Mouse (Mus musculus): ENCODE results near the gene 4930519P11Rik.

- no peak for TF ChIP-seq POLR2AphosphoS2 (IDR thresholded peaks at IDR 0.05; ENCODE audit: insufficient read length, low read depth)
- no peak for TF ChIP-seq USF1 (IDR thresholded peaks at IDR 0.05; ENCODE audit: low read depth)
- TF ChIP-seq REST (IDR thresholded peaks at IDR 0.05; ENCODE audit: insufficient read depth, insufficient read length): no peak
- no peak for TF ChIP-seq MAX (IDR thresholded peaks at IDR 0.05; ENCODE audit: low read depth)
- no peak for TF ChIP-seq POLR2A (IDR thresholded peaks at IDR 0.05; ENCODE audit: insufficient read length, low read depth)
- no peak for TF ChIP-seq MYOD1 (IDR thresholded peaks at IDR 0.05; ENCODE audit: control insufficient read depth in 1 of 3, insufficient read length in 2 of 3, low read depth in 2 of 3)
- no peak for TF ChIP-seq TCF3 (IDR thresholded peaks at IDR 0.05; ENCODE audit: insufficient read length, low read depth)
These were observed 15.8 kb downstream of the 4930519P11Rik start for GRCm38 (mm10) chr2:154597399-154597798.
